In genomic region chr2:156584154-156584796, GRCm38 (mm10) we compare ENCODE assay signal across 9 mouse cellular contexts. TPM values are rescaled to one million over a fixed set of nuclear protein-coding genes. Genes with fewer than 3 reads are reported as not detected.
DNase-seq lines count a peak whose midpoint lies in the region; ATAC-seq and TF ChIP-seq lines count a peak whose summit lies in the region.
"Had no signal": no experiment of that assay in that cellular context is flagged by ENCODE, and none has a peak within 500 bp of the region (broad histone marks: within the 10 kb centered on the region; RNA-seq: fewer than 3 reads in every experiment).

No protein-coding gene starts in this region.

- H3K9me3 ChIP-seq in heart, embryonic 14.5 days (ENCODE audit: control insufficient read depth, low read length): no peaks in the 10 kb centered on the region
- no peaks in the 10 kb centered on the region for H3K9me3 ChIP-seq in heart, embryonic 11.5 days (replicated peaks; ENCODE audit: control insufficient read depth, low read length)
- H3K9me3 ChIP-seq in heart, embryonic 16.5 days (replicated peaks; ENCODE audit: control insufficient read depth, low read length): no peaks in the 10 kb centered on the region

- 53% methylated on average over 11 of the region's 11 CpGs for WGBS in heart, embryonic 14.5 days
- WGBS in heart, embryonic 11.5 days (ENCODE audit: insufficient replicate concordance): 53% methylated on average over 11 of the region's 11 CpGs
- 44% methylated on average over 11 of the region's 11 CpGs for WGBS in heart, embryonic 16.5 days

- H3K36me3 ChIP-seq in heart, embryonic 14.5 days (ENCODE audit: control insufficient read depth, insufficient read depth, low read length): no peaks in the 10 kb centered on the region
- H3K36me3 ChIP-seq in heart, embryonic 11.5 days (ENCODE audit: control insufficient read depth, insufficient read depth, low read length): no peaks in the 10 kb centered on the region
- no peaks in the 10 kb centered on the region for H3K36me3 ChIP-seq in heart, embryonic 16.5 days (ENCODE audit: control insufficient read depth, insufficient read depth)

- peak overlapping the region; percentile 17; the same call in 1 of the 2 replicates for H3K4me2 ChIP-seq in heart, embryonic 14.5 days (ENCODE audit: low read length)
- H3K4me2 ChIP-seq in heart, embryonic 11.5 days: no peak overlapping the region
- H3K4me2 ChIP-seq in heart, embryonic 16.5 days (ENCODE audit: low read depth, low read length): peak overlapping the region; percentile 44

- DNase-seq in 3T3-L1 (ENCODE audit: low read depth, low spot score): peak; percentile 34
- peak; percentile 13 for DNase-seq in mesoderm, embryonic 11.5 days (ENCODE audit: low read depth, low spot score)
- DNase-seq in layer of hippocampus, adult 11-12 months (ENCODE audit: low spot score): no peak
- DNase-seq in ovary, postnatal 14 days (ENCODE audit: low spot score): no peak

- peak; percentile 25; the same call in 1 of the 2 replicates for TF ChIP-seq CTCF in bone marrow macrophage, adult 2 months (IDR thresholded peaks at IDR 0.05; ENCODE audit: low read depth, low read length)

- no peak overlapping the region for H3K4me3 ChIP-seq in heart, embryonic 14.5 days (ENCODE audit: control insufficient read depth in 1 of 2, insufficient read depth in 1 of 2, low read depth in 1 of 2, low read length in 2 of 2)
- no peak overlapping the region for H3K4me3 ChIP-seq in heart, embryonic 11.5 days (ENCODE audit: low read depth, low read length)
- H3K4me3 ChIP-seq in bone marrow macrophage, adult 2 months (ENCODE audit: insufficient read depth, low read length): no peak overlapping the region
- no peak overlapping the region for H3K4me3 ChIP-seq in heart, embryonic 16.5 days (ENCODE audit: low read length)
- H3K4me3 ChIP-seq: myocyte had no signal

- H3K4me1 ChIP-seq in heart, embryonic 14.5 days (ENCODE audit: control insufficient read depth in 2 of 2, insufficient read depth in 2 of 2, low read length in 2 of 2): peaks cover 8 to 18% of the 10 kb centered on the region in 2 experiments
- peaks cover 3% of the 10 kb centered on the region; the same call in 1 of the 2 replicates for H3K4me1 ChIP-seq in heart, embryonic 11.5 days (ENCODE audit: control insufficient read depth, insufficient read depth, low read length)
- H3K4me1 ChIP-seq in bone marrow macrophage, adult 2 months (ENCODE audit: control insufficient read depth, insufficient read depth, low read length): no peaks in the 10 kb centered on the region
- peaks cover 22% of the 10 kb centered on the region for H3K4me1 ChIP-seq in heart, embryonic 16.5 days (ENCODE audit: control insufficient read depth, insufficient read depth, low read length)

- peaks cover 6% of the 10 kb centered on the region; the same call in 1 of the 2 replicates for H3K27me3 ChIP-seq in heart, embryonic 14.5 days (ENCODE audit: control insufficient read depth, insufficient read depth, low read length)
- peaks cover 9% of the 10 kb centered on the region; the same call in 1 of the 2 replicates for H3K27me3 ChIP-seq in heart, embryonic 11.5 days (ENCODE audit: control insufficient read depth, insufficient read depth, low read length)
- H3K27me3 ChIP-seq in heart, embryonic 16.5 days (ENCODE audit: control insufficient read depth, insufficient read depth, low read length): no peaks in the 10 kb centered on the region

- no peak overlapping the region for H3K27ac ChIP-seq in heart, embryonic 14.5 days (replicated peaks in 1 of 2; ENCODE audit: control insufficient read depth in 1 of 2, insufficient read depth in 1 of 2, low read depth in 2 of 2, low read length in 2 of 2)
- no peak overlapping the region for H3K27ac ChIP-seq in heart, embryonic 11.5 days (ENCODE audit: low read depth, low read length)
- no peak overlapping the region for H3K27ac ChIP-seq in bone marrow macrophage, adult 2 months (ENCODE audit: insufficient read depth, low read depth, low read length)
- peak overlapping the region; percentile 71 for H3K27ac ChIP-seq in heart, embryonic 16.5 days (ENCODE audit: low read length)

- ATAC-seq in heart, embryonic 14.5 days (ENCODE audit: insufficient number of reproducible peaks, insufficient read depth, low FRiP score, low read depth): 0 out of 2 replicates have a peak, but pooled peaks have one; percentile 19
- no peak for ATAC-seq in heart, embryonic 11.5 days (replicated peaks; ENCODE audit: insufficient number of reproducible peaks, low FRiP score, low TSS enrichment)
- peak; percentile 56 for ATAC-seq in heart, embryonic 16.5 days (replicated peaks; ENCODE audit: extremely low read depth, insufficient read depth, low FRiP score)

- no peak for TF ChIP-seq POLR2A in bone marrow macrophage, adult 2 months (IDR thresholded peaks at IDR 0.05; ENCODE audit: borderline replicate concordance, low read depth, low read length)

- no peak overlapping the region for H3K9ac ChIP-seq in heart, embryonic 14.5 days (ENCODE audit: low read length)
- no peak overlapping the region for H3K9ac ChIP-seq in heart, embryonic 11.5 days (ENCODE audit: low read depth, low read length)
- no peak overlapping the region for H3K9ac ChIP-seq in heart, embryonic 16.5 days (ENCODE audit: low read length)

RNA-seq across cellular contexts. Expression of gene Dlgap4, which starts 29.2 kb away (rescaled TPM):
- 51.4 and 57.6 TPM in 2 replicates for polyA plus RNA-seq in heart, embryonic 14.5 days (2014; fragmentation: Nextera tagmentation; extraction: Ambion mirVana)
- polyA plus RNA-seq in heart, embryonic 11.5 days (2014; fragmentation: Nextera tagmentation; extraction: Ambion mirVana): 70.5 and 76.3 TPM in 2 replicates
- 66.7 and 72.1 TPM in 2 replicates for polyA plus RNA-seq in bone marrow macrophage, adult 2 months (2012; ENCODE audit: insufficient read depth, insufficient read length, missing spikeins)
- 49.9 and 57.8 TPM in 2 replicates for polyA plus RNA-seq in heart, embryonic 16.5 days (2015; fragmentation: Nextera tagmentation; extraction: Ambion mirVana)

RNA-seq across cellular contexts. Expression of gene Aar2, which starts 36.9 kb away (rescaled TPM):
- polyA plus RNA-seq in heart, embryonic 14.5 days (2014; fragmentation: Nextera tagmentation; extraction: Ambion mirVana): 24.8 and 24.9 TPM in 2 replicates
- 26.5 and 27.0 TPM in 2 replicates for polyA plus RNA-seq in heart, embryonic 11.5 days (2014; fragmentation: Nextera tagmentation; extraction: Ambion mirVana)
- polyA plus RNA-seq in bone marrow macrophage, adult 2 months (2012; ENCODE audit: insufficient read depth, insufficient read length, missing spikeins): 13.5 and 14.0 TPM in 2 replicates
- polyA plus RNA-seq in heart, embryonic 16.5 days (2015; fragmentation: Nextera tagmentation; extraction: Ambion mirVana): 22.0 and 24.0 TPM in 2 replicates

Comparison
In these comparisons a context has a peak if more than half of its experiments do, and no peak if none do; other contexts are left out.
1. DNase-seq: peak in 3T3-L1 (single experiment) and mesoderm, embryonic 11.5 days (single experiment); none in layer of hippocampus, adult 11-12 months (single experiment) and ovary, postnatal 14 days (single experiment).